Mouse (Mus musculus) natural killer cell, adult 2 months (primary cell): ENCODE data around the gene Bik.

ENCODE experiments used
- DNase-seq, 2 experiments: peaks; one replicate each; pipeline ENCODE4 v3.0.0; 2022; ENCODE audit warnings: low spot score in 2 of 2

Bik gene

GRCm38 (mm10) chr15:83512489-83513281 is 14.0 kb upstream of the Bik start:
- DNase-seq = no peak

- DNase-seq = no peak
Observed at GRCm38 (mm10) chr15:83515018-83515417, 11.6 kb upstream of the Bik start.

GRCm38 (mm10) chr15:83518215-83519048 is 8.2 kb upstream of the Bik start:
- DNase-seq = peak; percentile 40 to 56

GRCm38 (mm10) chr15:83520861-83521382 is 5.7 kb upstream of the Bik start:
- no peak for DNase-seq

DNA sequence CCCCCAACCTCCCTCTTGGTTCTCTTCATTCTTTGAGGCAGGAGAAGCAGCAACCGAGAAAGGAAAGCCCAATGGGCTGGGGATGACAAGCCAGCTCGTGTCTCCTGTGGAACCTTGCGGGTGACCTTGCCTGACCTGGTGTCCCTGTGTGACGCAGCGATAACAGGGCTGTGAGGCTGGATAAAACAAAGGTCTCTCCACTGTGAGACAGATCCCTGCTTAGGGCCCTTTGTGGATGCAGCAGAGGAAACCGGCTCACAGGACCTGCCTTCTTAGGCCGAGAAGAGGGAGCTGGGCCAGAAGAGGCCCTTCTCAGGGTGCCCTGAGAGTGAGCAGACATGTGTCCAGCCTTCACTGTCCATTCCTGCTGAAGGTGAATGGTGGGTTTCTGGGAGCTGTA is 3.5 kb upstream of the Bik start:
- DNase-seq = no peak

GRCm38 (mm10) chr15:83523638-83524332 is 2.9 kb upstream of the Bik start:
- DNase-seq = no peak

- no peak for DNase-seq
Observed at GRCm38 (mm10) chr15:83524333-83524729, 2.3 kb upstream of the Bik start.

DNA sequence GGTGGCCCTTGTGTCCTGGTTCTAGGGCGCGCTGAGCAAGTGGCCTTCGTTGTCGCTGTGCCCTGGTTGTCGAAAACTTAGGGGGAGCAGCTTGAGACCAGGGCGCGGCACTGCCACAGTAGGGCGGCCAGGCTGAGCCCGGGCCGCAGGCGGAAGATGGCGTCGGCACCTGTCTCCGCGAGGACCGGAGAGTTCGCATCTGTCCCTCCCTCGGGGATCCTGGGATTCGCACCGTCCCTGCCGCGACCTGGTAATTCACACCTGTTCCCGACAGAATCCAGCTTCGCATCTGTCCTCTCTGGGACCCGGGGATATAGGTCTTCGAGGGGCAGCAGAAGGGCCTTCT is 403 bp downstream of the Bik start:
- peak in 1 of 2 experiments; percentile 14 for DNase-seq

DNA sequence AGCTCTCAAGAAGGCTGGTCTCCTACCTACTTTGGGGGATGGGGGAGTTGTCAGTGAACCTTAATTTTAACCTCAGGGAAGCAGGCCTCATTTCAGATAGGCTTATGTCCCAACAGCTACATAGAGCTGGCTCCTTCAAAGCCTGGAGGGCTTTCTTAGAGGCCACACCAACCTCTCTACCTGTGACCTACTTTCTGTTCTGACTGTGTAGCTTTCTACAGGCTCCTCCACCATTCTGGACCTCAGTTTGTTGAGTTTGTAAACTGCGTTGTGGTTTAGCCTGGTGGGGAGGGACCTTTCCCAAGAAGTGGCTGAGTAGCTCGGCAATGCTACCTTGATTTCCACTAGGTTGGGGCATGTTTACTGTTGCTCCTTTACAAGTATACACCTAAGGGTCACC is 1.1 kb downstream of the Bik start:
- DNase-seq = no peak

DNA sequence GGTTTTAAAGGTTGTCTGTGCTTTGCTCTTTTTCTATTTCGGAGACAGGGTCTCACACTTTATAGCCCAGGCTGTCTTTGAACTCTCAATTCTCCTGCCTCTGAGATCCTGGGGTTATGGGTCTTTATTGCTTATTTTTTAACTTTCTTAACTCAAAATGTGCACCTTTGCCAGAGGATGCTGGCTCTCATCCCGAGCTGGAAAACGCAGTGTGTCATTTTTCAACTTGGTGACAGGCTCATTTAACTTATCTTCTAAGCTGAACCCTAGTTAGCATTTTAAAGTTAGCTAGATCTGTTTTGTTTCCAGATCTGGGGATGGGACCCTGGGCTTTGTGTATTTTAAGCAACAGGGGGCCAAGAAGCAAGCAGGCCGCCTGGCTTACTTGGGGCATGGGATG is 2.2 kb downstream of the Bik start:
- DNase-seq = no peak

DNA sequence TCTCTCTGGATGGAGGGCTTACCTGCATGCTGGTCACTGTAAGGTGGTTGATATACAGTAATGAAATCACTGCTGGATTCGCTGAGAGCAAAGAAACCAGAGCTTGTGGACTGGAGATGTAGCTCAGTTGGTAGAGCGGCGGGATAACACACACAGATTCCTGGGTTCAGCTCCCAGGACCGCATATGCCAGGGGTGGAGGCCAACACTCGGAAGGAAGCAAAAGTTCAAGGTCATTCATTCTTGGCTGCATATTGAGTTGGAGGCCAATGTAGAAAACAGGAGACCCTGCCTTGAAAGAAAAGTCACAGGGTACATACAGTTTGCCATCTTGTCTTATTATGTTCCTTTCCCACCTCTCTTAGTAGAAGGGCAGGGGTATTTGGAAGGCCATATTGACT is 3.1 kb downstream of the Bik start:
- no peak for DNase-seq

DNA sequence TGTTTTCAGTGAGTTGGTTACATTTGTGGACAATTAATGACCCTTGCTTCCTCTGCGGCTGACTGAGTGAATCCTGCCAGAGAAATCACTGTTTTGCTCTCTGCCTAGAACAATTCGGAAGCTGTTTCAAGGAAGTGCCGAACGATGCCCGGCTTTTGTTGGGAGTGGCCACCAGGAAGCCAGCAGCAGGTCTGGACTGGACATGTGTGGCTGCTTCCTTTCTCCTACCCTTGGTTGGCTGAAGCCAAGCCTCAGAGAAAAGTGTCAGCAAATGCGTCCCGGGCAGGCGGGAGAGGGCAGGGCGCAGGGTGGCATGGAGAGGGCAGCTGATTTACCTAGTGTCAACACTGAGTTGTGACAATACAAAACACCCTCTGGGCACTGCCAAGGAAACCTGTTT is 3.6 kb downstream of the Bik start:
- no peak for DNase-seq

DNA sequence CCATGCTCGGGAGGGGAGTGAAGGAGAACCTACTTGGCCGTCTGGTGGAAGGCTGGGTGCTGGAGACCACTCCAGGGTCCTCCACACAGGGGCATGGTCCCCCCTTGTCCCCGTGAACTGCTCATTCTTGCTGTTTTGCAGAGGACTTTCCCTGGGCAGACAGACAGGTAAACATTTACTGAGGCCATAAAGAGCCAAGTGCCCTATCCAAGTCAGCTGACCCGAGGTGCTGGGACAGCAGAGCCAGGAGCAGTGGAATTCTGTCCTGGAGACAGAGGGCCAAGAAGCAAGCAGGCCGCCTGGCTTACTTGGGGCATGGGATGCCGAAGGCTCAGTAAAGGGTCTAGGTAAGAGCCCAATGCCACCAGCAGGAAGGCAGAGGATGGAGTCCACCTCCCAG is 4.0 kb downstream of the Bik start:
- DNase-seq = no peak

GRCm38 (mm10) chr15:83531961-83532469 is 5.4 kb downstream of the Bik start:
- DNase-seq = no peak

DNA sequence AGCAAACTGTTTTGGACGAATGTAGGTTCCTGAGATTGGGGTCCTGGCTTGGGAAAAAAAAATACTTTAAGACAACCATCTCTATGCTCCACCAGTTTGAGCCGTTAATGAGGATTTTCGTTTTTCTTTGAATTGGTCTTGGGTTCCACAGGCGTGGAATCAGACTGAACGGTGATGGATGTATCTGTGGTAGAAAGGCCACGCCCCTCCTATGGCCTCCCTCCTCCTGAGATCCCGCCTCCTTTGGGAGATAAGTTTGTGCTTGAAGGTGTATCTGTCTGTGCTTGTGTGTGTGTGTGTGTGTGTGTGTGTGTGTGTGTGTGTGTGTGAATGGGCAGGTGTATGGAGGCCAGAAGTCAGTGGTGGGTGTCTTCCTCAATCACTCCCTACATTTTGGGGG is 5.9 kb downstream of the Bik start:
- no peak for DNase-seq

GRCm38 (mm10) chr15:83534960-83535889 is 8.6 kb downstream of the Bik start:
- no peak for DNase-seq

DNA sequence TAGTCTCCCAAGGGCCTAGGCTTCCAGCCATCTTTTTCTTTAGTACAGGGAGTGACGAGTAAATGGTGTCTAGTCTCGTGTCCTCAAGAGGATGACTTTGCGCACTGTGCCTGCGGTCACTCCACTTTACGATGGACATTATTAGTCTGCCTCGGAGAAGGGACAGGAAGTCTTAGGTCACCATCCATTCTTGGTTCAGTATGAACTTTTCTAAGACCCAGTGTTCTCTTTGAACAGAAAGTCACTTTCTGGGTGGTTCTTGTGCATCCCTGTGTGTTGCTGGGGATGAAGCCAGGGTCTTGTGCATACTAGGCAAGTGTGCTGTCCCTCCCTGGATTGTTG is 9.2 kb downstream of the Bik start:
- DNase-seq = no peak

GRCm38 (mm10) chr15:83538855-83539254 is 12.2 kb downstream of the Bik start:
- no peak for DNase-seq

DNA sequence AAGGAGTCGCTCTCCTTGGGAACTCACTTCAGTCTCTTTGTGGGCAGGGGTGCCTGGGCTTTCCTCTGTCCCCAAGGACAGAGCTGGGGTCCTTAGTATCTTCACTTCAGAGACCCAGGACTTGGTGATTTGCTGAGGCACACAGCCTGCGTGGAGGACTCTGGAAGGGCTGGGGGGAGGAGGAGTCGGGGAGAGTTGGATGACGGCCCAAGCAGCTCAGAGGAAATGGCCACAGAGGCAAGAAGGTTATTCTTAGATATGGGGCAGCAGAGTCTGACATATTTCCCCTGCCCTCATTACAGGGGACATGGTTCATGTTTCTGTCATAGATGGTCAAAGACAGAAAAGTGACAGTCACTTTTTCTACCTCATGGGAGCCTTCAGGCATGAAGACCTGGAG is 13.2 kb downstream of the Bik start:
- DNase-seq = no peak

GRCm38 (mm10) chr15:83541647-83542287 is 15.1 kb downstream of the Bik start:
- DNase-seq = no peak

- DNase-seq = no peak
Observed at GRCm38 (mm10) chr15:83546029-83546428, 19.4 kb downstream of the Bik start.
